Mouse (Mus musculus): ENCODE results near the gene Ntn1.

The Ntn1 gene

DNA sequence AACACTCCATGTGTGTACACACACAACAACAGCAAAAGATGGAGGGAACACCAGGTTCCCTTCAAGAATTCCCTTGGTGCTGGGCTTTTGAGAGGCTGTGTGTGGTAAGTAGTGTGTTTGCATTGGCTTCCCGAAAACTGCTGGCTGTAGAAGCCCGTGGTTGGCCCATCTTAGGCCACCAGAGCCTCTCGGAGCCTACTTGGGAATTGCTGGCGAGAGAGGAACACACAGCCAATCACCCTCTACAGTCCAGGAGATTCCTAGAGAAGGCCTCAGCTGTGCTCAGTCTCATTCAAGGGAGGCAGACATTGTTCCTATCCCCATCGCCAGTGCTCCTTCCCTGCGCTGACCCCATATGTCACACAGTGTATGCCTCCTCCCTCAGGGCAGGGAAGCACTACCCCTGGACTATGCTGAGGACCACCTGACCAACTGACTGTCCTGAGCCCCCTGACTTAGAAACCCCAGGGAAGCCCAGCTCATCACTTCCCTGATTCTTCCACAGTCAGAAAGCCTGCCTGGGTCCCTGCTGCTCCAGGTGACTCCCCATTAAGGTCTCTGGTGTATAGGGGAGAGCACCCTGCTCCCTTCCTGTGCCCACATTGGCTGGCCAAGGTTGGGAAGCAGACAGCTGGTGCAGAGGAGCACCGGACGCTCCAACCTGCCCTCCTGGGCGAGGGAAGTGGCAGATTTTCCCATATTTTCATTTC lies 186.0 kb downstream of the Ntn1 start:
- DNase-seq (ENCODE audit: low spot score in 2 of 2) = no peak

DNA sequence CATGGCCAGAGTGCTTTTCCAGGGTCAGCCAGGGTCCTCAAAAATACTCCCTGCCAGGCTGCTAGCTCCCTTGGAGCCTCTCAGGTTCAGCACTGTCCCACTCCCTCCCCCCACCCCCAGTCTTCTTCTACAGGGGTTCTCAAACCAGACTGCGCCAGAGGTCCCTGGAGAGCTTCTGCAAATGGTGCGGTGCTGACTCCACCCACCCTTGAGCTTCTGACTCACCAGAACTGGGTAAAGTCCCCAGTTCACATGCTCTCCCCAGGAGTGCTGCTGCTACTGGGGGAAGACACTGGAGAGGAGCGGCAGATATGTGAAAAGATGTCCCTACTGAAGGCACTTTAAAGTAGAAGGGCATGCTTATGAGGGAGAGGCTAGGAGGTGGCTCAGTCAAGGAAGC lies 186.7 kb downstream of the Ntn1 start:
- no peak for DNase-seq (ENCODE audit: low spot score in 2 of 2)

DNA sequence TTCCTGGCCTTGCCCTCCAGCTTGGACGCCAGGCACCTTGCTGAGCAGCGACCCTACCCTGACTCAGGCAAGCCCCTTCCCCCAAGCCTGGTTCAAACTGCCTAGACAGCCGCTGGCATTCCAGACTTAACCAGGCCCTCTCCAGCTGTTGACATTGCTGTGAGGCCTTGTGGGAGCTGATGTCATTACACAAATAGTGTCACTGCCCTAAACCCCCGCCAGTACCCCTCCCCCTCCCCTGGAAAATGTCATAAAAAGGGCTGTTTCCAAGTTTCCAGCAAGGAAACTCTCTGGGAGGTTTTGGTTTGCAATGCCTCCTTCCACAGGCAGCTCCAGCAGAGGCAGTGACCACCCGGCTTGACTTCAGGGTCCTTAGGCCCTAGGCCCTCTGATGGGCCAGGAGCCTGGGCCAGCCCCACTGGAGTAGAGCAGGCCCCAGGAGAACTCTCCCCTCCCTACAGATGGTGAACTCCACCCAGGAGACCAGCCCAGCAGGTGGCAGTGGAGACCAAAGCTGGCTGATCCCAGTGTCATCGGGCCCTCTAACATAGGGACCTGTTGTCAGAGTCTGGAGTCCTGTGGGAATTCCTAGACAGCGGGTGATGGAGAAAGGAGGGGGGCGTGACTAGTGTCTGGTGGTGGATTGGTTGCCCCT lies 188.6 kb downstream of the Ntn1 start:
- peak in 1 of 2 experiments; percentile 24 for DNase-seq (ENCODE audit: low spot score in 2 of 2)

DNA sequence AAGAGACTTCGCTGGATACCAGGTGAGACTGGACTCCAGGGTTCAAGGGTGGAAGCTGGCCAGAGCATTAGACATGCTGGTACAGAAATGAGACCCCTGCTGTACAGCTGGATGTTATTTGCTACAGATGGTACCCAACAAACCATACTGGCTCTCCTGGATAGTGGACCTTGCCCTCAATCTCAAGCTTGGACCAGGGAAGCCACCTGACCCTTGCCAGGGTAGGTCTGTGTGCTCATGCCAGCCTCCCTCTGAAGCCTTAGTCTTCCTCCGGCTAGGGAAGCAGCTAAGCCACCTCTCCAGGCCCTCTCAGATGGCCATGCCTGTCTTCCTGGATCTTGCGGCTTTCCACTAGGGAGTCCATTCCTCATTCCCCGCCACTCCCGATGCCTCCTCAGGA lies 189.9 kb downstream of the Ntn1 start:
- DNase-seq (ENCODE audit: low spot score in 2 of 2) = no peak

DNA sequence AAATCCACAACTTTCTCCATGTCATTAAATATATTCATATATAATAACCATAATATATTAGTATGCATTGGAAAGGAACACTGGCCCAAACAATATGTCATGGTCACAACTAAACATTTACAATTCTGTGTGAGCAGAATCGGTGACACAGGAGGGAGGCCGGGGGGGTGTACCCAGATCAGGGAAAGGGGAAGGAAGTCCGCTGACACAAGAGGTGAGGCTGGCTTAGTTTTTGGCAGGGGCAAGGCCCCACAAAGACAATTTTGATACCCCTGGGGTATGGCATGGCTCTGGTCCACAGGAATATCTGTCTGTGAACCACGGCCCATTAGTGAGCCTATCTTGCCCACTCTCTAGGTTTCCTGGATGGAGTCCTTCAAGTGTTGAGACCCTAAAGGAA lies 191.1 kb downstream of the Ntn1 start:
- no peak for DNase-seq (ENCODE audit: low spot score in 2 of 2)

DNA sequence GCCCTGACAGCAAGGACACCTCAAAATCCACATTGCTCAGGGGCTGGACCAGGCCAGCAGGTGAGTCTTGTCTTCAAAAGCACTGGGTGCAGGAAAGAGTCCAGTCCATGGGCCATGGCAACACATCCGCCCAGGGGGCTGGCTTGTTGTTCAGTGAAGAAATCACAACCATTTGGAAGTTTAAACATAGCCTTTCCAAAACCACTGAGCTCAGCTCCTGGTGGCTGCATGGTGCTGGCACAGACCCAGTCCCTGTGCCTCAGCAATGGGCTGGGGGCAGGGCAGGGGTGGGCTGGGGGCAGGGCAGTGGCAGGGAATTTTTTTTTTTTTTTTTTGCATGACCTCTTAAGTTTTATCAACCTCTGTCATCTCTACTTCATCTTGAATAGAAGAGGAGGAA lies 192.0 kb downstream of the Ntn1 start:
- DNase-seq (ENCODE audit: low spot score in 2 of 2) = no peak

DNA sequence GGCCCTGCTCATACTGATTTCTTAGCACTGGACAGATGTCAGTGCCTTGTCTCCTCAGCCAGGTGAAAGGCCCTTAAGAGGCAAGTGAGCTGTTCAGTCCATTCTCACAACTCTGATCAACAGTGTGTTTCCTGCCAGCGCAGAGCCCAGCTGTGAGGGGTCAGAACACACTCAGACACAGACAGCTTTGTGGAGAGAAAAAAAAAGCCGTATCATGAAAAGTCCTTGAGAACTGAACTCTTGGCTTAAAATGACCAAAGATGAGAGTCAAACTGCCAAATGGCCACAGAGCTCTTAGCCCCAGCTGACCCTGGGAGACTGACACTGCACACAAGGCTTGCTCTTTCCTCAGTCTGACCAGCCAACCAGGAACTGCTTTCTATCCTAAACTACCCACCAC lies 192.6 kb downstream of the Ntn1 start:
- no peak for DNase-seq (ENCODE audit: low spot score in 2 of 2)

DNA sequence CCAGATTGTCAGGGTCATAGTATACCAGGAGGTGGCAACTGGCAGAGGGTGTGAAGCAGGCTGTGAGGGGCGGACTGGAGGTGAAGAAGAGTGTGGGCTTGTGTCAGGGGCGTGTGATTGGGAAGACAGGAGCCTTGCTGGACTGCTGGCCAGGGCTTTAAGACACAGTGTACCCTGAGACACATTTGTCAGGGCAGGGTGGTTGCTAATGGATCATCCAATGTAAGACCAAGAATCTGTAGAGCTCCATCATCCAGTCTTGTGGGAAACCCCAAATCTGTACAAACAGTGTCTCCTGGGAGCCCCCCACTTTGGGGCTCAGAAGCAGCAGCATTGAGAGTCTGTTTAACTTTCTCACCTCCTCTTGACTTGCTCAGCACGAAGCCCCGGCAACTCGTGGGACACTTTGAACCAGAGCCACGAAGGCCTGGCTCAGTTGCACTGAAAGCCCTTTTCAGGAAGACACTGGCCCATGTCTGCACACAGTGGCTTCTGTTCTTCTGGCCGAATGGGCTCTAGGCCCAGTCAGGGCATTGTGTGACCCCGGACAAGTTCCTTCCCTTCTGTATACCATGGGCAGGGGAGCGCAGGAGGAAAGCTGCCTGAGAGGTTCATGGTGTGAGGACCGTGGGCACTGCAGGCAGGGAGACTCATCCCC lies 194.9 kb downstream of the Ntn1 start:
- no peak for DNase-seq (ENCODE audit: low spot score in 2 of 2)

DNA sequence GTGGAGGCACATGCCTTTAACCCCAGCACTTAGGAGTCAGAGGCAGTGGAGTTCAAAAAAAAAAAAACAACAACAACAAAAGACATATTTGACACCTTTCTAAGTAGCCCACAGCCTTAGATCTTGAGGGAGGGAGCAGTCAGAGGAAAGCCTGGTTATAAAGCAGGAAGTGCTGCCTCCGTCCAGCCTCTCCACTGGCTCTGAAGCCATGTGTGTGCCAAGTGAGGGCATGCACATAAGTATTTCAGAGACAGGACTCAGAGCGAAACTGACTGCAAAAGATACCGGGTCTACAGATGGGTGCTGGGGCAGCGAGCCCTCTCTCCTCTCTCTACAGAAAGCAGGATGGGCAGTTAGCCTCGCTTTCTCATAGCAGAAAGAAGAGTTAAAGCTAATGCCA lies 196.2 kb downstream of the Ntn1 start:
- DNase-seq (ENCODE audit: low spot score in 2 of 2) = no peak

DNA sequence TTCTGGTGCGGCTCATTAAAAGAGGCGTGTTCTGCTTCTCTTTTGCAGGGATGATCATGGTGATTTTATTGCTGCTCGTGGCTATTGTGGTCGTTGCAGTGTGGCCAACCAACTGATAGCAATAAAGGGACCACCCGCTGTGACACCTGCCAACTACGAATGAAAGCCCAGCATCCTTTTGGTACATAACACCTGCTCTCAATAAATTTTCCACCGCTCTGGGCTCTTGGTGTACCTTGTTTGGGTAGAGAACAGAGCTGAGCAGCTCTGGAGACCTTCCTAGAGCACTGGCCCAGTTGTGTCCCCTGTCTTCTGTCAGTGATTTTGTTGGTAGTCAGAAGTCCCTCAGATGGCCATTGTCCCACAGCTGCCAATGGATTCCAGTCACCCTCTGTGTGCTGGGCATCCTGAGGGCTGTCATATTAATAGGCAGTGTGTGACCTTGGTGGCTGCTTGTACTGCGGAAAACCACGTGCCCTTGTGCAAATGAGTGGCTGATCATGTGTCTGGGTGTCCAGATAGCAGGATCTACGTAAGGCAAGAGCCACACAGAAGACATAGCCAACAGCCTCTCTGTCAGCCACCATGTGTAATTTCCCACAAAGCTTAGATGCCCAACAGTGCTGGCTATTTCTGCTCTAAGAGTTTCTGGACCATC lies 196.8 kb downstream of the Ntn1 start:
- no peak for DNase-seq (ENCODE audit: low spot score in 2 of 2)

DNA sequence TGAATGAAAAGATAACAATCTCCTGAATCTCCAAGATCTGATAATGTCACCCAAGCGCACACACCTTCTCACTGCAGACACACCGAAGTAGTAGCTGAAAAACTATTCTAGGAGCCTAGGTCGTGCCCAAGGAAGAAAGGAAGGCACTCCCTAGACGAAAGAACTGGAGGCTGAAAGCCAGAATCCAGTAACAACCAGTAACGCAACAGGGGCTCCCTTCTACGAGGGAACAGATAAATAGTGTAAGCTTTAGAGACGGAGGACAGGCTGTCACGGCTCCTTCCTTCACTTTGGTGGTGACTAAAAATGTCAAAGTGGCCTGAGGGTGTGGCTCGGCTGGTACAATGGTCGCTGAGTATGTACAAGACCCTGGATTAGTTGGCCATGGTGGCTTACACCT lies 198.1 kb downstream of the Ntn1 start:
- no peak for DNase-seq (ENCODE audit: low spot score in 2 of 2)

DNA sequence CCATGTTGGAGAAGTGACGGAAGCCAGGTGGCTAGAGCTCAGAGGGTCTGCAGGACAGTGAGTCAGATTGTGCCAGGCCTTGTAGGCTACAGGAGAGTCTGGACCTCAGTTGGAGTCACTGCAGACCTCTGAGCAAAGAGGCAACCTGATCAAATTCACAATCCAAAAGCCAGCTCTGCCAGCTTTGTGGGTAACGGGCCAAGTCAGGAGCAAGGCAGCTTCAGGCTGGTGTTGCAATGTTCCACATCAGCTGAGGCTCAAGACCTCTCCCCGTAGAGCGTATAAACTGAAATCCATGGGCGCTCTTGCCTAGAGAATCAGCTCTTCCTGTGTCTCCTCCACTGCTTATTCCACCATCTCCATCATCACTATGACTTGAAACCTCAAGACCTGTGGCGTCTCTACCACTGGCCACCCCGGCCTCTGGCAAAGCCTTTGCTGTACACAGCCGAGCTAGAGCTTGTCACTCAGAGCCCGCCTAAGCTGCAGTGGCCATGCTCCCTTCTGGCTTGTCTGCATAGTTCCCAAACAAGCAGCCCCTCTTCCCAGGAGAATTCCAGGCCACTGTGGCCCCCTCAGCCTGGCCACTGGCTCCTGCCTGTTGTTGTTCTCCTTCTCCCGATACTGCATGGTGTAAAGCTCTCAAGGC lies 198.7 kb downstream of the Ntn1 start:
- no peak for DNase-seq (ENCODE audit: low spot score in 2 of 2)

DNA sequence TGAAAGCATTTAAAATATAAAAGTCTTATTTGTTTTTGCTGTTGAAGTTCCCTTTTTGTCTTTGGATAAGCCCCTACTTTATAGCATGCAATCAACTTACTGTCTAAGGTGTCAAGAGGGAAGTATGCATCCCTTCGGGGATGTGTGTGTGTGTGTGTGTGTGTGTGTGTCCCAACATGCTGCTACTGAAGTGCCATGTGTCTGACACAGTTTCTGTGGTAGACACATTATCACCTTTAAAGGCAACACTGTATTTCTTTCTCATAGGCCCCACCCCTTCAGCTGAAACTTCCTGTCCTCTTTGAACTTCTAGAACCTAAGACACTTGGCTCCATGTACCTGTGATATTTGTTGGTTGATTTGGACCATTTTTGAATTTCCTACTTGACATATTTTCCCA lies 199.6 kb downstream of the Ntn1 start:
- no peak for DNase-seq (ENCODE audit: low spot score in 2 of 2)

DNA sequence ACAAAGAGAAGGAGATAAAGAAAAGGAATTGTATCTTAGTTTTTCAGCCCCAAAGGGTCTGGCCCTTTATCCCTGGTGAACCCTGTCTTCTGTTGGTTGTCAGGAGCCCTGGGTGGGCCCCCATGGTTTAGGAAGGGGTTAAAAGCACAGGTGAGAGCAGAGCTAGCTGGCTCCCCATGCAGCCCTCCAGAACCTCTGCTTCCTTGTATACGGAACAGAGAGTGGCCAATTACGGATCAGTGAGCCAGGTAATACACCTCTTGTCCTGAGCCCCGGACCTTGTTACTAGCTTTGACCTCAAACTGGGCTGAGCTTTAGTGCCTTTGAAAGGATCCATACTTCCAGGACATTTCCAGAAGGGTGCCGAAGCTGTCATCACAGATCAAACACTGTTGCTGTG lies 200.1 kb downstream of the Ntn1 start:
- no peak for DNase-seq (ENCODE audit: low spot score in 2 of 2)

DNA sequence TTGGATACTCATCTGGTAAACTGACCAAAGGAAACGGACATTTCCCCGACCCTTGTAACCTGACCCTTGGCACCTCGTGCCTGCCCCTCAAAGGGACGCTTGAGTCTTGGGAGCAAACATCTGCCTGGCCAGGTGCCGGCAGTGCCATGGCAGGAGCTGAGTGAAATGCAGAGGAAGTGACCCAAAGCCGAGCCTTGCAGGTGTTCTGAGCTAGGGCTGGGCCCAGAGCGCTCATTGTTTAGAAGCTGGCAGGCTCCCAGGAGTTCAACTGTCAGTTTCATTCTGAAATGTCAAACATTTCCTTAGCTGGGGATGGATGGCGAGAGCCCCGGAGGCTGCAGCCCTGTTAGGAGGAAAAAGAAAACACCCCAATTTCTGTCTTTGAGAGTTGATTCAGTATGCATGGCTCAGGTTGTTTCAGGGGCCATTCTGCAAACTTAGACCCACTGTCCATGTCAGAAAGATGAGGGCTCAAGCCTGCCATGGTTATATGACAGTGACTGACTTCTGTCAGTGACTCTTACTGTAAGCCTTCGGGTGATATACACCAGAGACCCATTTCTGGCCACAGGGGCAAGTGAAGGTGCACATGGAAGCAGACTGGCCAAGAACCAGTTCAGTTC lies 200.7 kb downstream of the Ntn1 start:
- no peak for DNase-seq (ENCODE audit: low spot score in 2 of 2)

DNA sequence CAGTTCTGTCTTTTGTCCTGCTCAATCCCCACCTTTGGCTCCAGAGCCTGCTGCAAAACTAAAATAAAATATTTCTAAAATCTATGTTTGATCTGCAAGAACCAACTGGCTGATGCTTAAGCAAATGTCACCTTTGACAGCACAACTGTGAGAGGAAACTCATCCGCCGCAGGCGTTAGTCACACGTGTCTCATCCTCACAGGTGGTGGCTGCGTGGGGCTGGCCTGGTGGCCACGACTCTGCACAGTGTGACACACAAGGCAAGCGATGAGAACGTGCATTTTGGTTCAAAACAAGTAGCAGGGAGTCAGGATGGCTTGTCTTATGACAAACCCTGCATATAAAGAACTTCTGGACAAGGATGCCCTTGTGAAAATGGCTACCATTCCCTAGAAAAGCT lies 201.5 kb downstream of the Ntn1 start:
- no peak for DNase-seq (ENCODE audit: low spot score in 2 of 2)

DNA sequence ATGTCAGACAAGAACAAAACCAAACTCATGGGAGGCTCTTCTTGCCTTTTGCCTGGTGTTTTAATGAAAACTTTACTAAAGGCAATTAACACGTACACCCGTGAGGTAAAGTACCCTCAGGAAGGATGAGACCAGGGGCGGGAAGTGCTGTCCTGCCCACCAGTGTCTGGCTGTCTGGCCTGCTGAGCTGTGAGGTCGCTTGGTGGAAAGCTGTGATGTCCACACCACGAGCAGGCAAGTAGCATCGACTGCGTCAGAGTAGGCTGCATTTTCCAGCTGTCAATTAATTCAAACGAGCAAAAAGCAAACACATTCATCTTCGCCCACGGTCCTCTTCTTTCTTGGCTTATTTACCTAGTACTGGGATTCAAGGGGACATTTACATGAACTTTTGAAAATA lies 201.9 kb downstream of the Ntn1 start:
- no peak for DNase-seq (ENCODE audit: low spot score in 2 of 2)

DNA sequence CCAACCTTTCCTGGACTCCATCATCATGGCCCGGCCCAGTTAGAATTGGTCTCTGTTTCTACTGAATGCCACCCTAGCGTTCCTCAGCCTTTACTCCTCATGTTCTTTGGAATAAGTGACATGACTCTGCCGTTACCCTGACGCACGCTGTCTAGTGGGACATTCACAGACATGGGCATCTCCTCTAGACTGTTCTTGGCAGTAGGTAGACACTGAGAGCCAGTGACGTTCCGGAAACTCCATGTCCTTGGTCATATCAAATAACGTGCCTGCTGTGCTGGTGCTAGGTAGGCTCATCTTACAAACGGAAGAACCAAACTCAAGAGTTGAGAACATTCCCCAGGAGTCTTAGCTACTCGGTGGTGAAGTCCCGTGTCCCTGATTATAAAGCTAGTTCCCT lies 203.2 kb downstream of the Ntn1 start:
- DNase-seq (ENCODE audit: low spot score in 2 of 2) = no peak

DNA sequence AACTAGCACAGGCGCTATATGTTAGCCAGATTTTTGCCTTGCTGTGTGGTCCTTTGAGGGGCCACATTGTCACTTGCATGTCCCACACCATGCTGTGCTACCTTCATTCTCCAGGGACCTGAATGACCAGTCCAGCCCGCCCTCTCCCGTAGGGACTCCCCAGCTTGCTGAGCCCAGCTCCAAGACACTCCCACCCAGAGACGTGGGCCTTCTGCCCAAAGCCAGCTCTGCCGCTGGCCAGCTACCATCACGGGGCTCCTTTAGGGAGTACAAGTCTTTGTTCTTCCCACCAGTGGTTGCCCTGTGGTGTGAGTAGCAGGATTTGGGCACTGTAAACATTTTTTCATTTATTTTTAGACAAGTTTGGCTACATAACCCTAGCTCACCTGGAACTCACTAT lies 204.1 kb downstream of the Ntn1 start:
- no peak for DNase-seq (ENCODE audit: low spot score in 2 of 2)

DNA sequence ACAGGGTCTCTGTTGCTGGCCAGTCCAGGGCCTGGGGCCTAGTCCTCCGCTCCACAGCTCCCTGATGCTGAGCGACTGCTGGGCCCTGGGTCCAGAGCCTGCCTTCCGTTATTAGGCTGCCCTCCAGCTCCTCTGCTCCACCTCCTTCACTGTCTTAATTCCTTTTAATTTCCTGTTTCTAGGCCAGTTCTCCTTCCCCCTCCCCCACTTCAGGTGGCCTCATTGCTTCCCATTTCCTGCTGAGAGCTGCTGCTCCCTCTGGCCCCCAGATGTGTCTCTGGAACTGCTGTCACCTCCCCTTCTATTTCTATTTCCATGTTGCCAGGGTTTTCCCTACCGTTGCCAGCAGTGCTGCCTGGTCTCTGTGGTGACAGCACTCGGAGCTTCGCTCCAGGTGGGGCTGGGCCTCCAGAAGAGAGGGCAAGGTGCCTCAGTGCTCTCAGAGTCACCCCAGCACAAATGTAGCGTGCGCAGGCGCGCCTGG lies 204.9 kb downstream of the Ntn1 start:
- DNase-seq (ENCODE audit: low spot score in 2 of 2) = no peak

DNA sequence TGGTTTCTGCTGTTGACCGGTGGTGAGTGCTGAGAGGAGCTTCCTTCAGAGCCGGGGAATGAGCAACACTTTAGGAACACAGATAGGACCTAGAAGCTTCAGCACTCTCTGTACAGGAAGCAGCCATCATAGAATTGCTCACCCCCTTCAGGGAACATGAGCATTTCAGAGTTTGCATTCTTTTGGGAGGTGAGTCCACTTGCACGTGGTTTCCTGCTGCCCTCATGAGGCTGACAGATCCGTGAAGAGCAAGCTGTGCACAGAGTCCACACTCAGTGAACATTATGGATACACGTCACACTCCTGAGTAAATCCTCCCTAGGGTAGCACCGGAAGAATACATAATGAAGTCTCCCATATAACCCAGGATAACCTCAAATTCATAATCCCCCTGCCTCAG lies 205.5 kb downstream of the Ntn1 start:
- no peak for DNase-seq (ENCODE audit: low spot score in 2 of 2)

DNA sequence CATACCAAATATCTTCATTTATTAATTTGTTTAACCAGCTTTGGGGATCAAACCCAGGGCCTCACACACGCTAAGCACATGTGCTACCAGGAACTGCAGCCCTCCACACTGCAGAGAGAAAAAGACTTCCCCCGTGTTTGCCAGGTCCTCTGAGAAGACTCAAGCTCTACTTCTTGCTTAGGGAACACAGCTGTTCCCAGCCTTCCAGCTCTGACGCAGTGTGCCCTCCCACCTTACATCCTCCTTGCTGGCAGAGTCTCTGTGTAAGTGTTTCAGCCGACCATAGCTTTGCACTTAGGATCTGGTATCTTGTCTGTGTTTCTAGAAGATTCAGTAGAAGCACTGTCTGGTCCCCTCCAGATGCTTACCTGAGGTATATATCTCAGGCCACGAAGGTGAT lies 209.8 kb downstream of the Ntn1 start:
- peak; percentile 34 to 41 for DNase-seq (ENCODE audit: low spot score in 2 of 2)
